Mouse (Mus musculus) forebrain, embryonic 15.5 days (tissue): Measurements from ENCODE around the gene Grk2. TPM values are rescaled to one million over a fixed set of nuclear protein-coding genes. Genes with fewer than 3 reads are reported as not detected.
A peak's percentile ranks its signal among the peaks of the same experiment; 100 is the strongest.

Experiments used
- ATAC-seq: fragments of 200-750 bp; cut with Nextera tagmentation; replicated peaks from 2 replicates; pipeline ENCODE4 v1.8.0; 2017; ENCODE audit warnings: mild to moderate bottlenecking, moderate TSS enrichment, moderate library complexity
- H3K27ac ChIP-seq: fragments of 300-500 bp; sonication (generic); replicated peaks from 2 replicates; pipeline ENCODE4 v1.5.1; 2015; ENCODE audit warnings: mild to moderate bottlenecking, inconsistent platforms
- H3K27me3 ChIP-seq: fragments of 300-500 bp; sonication (generic); 2 replicates; pipeline ENCODE4 v1.6.1; 2015; ENCODE audit warnings: inconsistent platforms
- H3K36me3 ChIP-seq: fragments of 300-500 bp; sonication (generic); 2 replicates; pipeline ENCODE4 v1.6.1; 2015; ENCODE audit warnings: mild to moderate bottlenecking, inconsistent platforms
- H3K4me1 ChIP-seq: fragments of 300-500 bp; sonication (generic); 2 replicates; pipeline ENCODE4 v1.6.1; 2015; ENCODE audit warnings: inconsistent platforms
- H3K4me2 ChIP-seq: fragments of 300-500 bp; sonication (generic); replicated peaks from 2 replicates; pipeline ENCODE4 v1.6.1; 2015; ENCODE audit warnings: mild to moderate bottlenecking, inconsistent platforms
- H3K4me3 ChIP-seq: fragments of 300-500 bp; sonication (generic); 2 replicates; pipeline ENCODE4 v1.5.1; 2015; ENCODE audit warnings: mild to moderate bottlenecking, inconsistent platforms
- H3K9ac ChIP-seq: fragments of 300-500 bp; sonication (generic); replicated peaks from 2 replicates; pipeline ENCODE4 v1.6.1; 2015; ENCODE audit warnings: mild to moderate bottlenecking, inconsistent platforms
- H3K9me3 ChIP-seq: fragments of 300-500 bp; sonication (generic); 2 replicates; pipeline ENCODE4 v1.6.1; 2016; ENCODE audit warnings: inconsistent platforms
- WGBS: fragments of 180-500 bp; shearing (Covaris S2); methylation state at CpG from one replicate; pipeline ENCODE4 v1.1.7; 2015; ENCODE audit warnings: mixed read lengths; 5-methylcytosine and 5-hydroxymethylcytosine counted together
- polyA plus RNA-seq: library from polyadenylated mRNA; unstranded; fragments of >200 nt; fragmentation: Nextera tagmentation; extraction: Ambion mirVana; gene quantifications from 2 replicates; pipeline ENCODE4 v1.2.1, GENCODE M21; 2015

The Grk2 gene
- polyA plus RNA-seq, 1 experiment from 2014 or later = 20.5 TPM

- Histone ChIP-seq H3K36me3 (peaks cover 67% of the 10 kb centered on the region), H3K27me3 (no peaks in the 10 kb centered on the region), H3K4me3 (no peak overlapping the region), H3K4me2 (no peak overlapping the region), H3K9me3 (no peaks in the 10 kb centered on the region), H3K9ac (no peak overlapping the region), H3K4me1 (no peaks in the 10 kb centered on the region), H3K27ac (no peak overlapping the region)
- WGBS = 88% methylated on average over 11 of the region's 11 CpGs
- no peak for ATAC-seq
Measured at GRCm38 (mm10) chr19:4291161-4291560, 14.9 kb downstream of the Grk2 start.

- Histone ChIP-seq H3K4me3 (no peak overlapping the region), H3K4me1 (no peaks in the 10 kb centered on the region), H3K27me3 (no peaks in the 10 kb centered on the region), H3K9ac (no peak overlapping the region), H3K9me3 (no peaks in the 10 kb centered on the region), H3K4me2 (no peak overlapping the region), H3K36me3 (peaks cover 71% of the 10 kb centered on the region), H3K27ac (no peak overlapping the region)
- no peak for ATAC-seq
- WGBS = 83% methylated on average over 15 of the region's 15 CpGs
Measured at GRCm38 (mm10) chr19:4290749-4291148, 15.3 kb downstream of the Grk2 start.

GRCm38 (mm10) chr19:4283653-4284052 lies 22.4 kb downstream of the Grk2 start:
- no peak for ATAC-seq
- Histone ChIP-seq H3K4me1 (peaks cover 16% of the 10 kb centered on the region; the same call in 1 of the 2 replicates), H3K9me3 (no peaks in the 10 kb centered on the region), H3K4me2 (peak overlapping the region; percentile 75), H3K27ac (no peak overlapping the region), H3K9ac (no peak overlapping the region), H3K36me3 (peaks cover 36% of the 10 kb centered on the region), H3K4me3 (peak overlapping the region; percentile 57), H3K27me3 (no peaks in the 10 kb centered on the region)
- 42% methylated on average over 7 of the region's 7 CpGs for WGBS

GRCm38 (mm10) chr19:4282898-4283553 lies 23.0 kb downstream of the Grk2 start, which contains the start of gene Ankrd13d:
TSS of gene Ankrd13d (minus strand) at chr19:4283137.
- H3K4me3 ChIP-seq = peak within 1 kb of the TSS; percentile 57
- peak; percentile 92 for ATAC-seq
- no peaks in the 10 kb centered on the region for H3K27me3 ChIP-seq
- peaks cover 16% of the 10 kb centered on the region; the same call in 1 of the 2 replicates for H3K4me1 ChIP-seq
- peaks cover 31% of the 10 kb centered on the region for H3K36me3 ChIP-seq
- peak within 1 kb of the TSS; percentile 75 for H3K4me2 ChIP-seq
- peak within 1 kb of the TSS; percentile 65 for H3K9ac ChIP-seq
- no peaks in the 10 kb centered on the region for H3K9me3 ChIP-seq
- peak within 1 kb of the TSS; percentile 51; the same call in 1 of the 2 replicates for H3K27ac ChIP-seq
- under 1% methylated on average over 50 of the region's 50 CpGs for WGBS

DNA sequence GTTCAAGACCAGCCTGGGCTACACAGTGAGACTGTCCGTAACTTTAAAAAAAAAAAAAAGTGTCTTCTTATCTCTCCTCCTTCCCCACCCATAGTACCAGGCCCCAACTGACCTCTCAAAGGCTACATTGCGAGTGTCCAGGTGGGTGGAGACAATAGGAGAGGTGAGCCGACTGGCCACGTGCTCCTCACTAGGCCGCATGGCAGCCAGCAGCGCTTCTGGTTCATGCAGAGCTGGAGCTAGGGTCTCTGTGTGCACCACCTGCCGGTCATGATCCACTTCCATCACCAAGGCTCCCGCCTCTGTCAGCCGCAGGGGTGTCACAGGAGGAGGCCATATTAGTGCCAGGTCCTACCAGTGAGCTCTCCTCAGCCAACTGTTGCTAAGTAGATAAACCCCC lies 25.6 kb downstream of the Grk2 start:
- H3K4me2 ChIP-seq = no peak overlapping the region
- WGBS = 96% methylated on average over 9 of the region's 9 CpGs
- ATAC-seq = no peak
- no peaks in the 10 kb centered on the region for H3K27me3 ChIP-seq
- peaks cover 16% of the 10 kb centered on the region; the same call in 1 of the 2 replicates for H3K4me1 ChIP-seq
- no peaks in the 10 kb centered on the region for H3K9me3 ChIP-seq
- H3K36me3 ChIP-seq = peaks cover 5% of the 10 kb centered on the region
- no peak overlapping the region for H3K4me3 ChIP-seq
- H3K9ac ChIP-seq = no peak overlapping the region
- no peak overlapping the region for H3K27ac ChIP-seq

DNA sequence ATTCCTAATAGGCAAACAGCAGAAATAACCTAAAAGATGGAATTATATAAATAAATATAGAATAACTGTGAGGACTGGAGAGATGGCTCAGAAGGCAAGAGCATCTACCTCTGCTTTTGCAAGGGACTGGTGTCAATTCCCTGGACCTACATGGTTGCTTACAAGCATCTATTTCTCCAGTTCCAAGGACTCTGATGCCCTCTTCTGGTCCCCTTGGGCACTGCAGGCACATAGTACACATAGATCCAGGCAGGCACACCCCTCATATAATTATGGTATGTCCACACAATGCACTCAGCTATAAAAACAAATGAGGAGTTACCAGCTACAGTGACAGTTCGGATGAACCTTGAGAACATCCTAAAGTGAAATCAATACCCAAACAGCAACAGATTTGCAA lies 26.5 kb downstream of the Grk2 start:
- no peak overlapping the region for H3K9ac ChIP-seq
- no peak overlapping the region for H3K4me2 ChIP-seq
- no peak for ATAC-seq

DNA sequence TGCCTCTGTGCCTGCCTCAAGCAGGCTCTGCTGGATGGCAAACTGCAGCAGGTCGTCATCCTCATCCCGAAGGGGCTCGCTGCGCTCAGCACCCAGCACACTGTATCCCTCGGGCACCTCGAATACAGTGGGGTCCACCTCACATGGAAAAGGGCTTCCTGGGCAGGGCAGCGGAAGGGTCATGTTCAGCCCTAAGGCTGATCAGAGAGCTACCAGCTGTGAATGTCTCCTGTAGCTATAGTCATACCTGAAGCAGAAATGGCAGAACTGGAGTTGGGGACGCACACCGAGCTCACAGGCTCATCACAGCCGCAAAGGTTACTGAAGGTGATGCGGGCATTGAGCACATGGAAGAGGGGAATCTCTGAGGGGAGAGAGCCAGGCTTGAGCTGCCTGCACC lies 35.0 kb downstream of the Grk2 start:
- no peak overlapping the region for H3K9ac ChIP-seq
- no peaks in the 10 kb centered on the region for H3K9me3 ChIP-seq
- H3K4me2 ChIP-seq = no peak overlapping the region
- no peak overlapping the region for H3K4me3 ChIP-seq
- no peaks in the 10 kb centered on the region for H3K36me3 ChIP-seq
- ATAC-seq = no peak
- no peak overlapping the region for H3K27ac ChIP-seq
- peaks cover 7% of the 10 kb centered on the region; the same call in 1 of the 2 replicates for H3K4me1 ChIP-seq
- WGBS = 94% methylated on average over 11 of the region's 11 CpGs
- H3K27me3 ChIP-seq = peaks cover 10% of the 10 kb centered on the region; the same call in 1 of the 2 replicates

More for the DNA sequence above, 26.5 kb downstream of the Grk2 start:
- Histone ChIP-seq H3K4me1 (peaks cover 16% of the 10 kb centered on the region; the same call in 1 of the 2 replicates), H3K9me3 (no peaks in the 10 kb centered on the region), H3K36me3 (peaks cover 4% of the 10 kb centered on the region; the same call in 1 of the 2 replicates), H3K27ac (no peak overlapping the region), H3K27me3 (no peaks in the 10 kb centered on the region), H3K4me3 (no peak overlapping the region)
- 92% methylated on average over 1 of the region's 1 CpGs for WGBS

GRCm38 (mm10) chr19:4270187-4270586 lies 35.8 kb downstream of the Grk2 start:
- 79% methylated on average over 6 of the region's 6 CpGs for WGBS
- no peak overlapping the region for H3K27ac ChIP-seq
- no peak overlapping the region for H3K9ac ChIP-seq
- H3K36me3 ChIP-seq = no peaks in the 10 kb centered on the region
- H3K9me3 ChIP-seq = no peaks in the 10 kb centered on the region
- no peak overlapping the region for H3K4me2 ChIP-seq
- no peak for ATAC-seq
- H3K4me3 ChIP-seq = no peak overlapping the region
- peaks cover 7% of the 10 kb centered on the region; the same call in 1 of the 2 replicates for H3K4me1 ChIP-seq
- H3K27me3 ChIP-seq = peaks cover 10% of the 10 kb centered on the region; the same call in 1 of the 2 replicates

DNA sequence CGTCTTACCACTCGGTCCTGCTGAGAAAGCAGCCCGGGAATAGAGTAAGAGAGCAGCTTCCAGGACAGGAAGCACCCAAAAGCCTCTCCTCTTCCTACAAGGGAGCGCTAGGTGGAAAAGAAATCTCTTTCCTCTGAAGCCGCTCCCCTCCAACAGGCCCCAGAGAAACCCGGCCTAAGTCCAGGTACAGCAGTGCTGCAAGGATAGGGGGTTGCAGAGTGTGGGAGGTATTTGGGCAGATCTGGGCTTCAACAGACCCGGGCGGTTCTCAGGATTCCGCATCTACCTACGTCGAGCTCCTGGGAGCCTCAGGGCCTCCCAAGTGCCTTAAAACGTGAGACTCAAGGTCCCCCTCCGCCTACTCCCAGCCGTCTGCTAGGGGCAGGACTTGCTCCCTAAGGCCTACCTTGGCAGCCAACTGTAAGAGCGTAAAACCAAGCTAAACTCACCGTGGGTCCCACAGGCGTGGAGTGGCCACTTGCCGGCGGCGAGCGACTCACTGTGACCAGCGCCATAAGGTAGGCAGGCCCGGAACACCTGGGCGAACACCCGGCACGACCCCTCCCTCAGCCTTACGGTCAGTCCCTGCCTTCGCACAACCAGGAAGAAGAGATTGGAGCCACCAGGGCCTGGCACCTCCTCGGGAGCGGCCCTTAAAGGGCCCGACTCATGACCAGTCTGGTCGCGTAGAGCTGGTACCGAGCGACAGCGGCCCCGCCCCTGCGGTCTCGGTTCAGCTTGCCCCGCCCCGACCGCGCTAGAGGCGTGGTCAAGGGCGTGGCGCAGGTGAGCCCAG lies 37.3 kb downstream of the Grk2 start, which contains the start of gene Ssh3:
TSS of gene Ssh3 (minus strand) at position 615 of the 796 bp plus-strand sequence.
- peak; percentile 58; the same call in 1 of the 2 replicates for ATAC-seq
- Histone ChIP-seq H3K4me2 (peak within 1 kb of the TSS; percentile 51), H3K9me3 (no peaks in the 10 kb centered on the region), H3K27ac (no peak within 1 kb of the TSS), H3K4me1 (peaks cover 7% of the 10 kb centered on the region; the same call in 1 of the 2 replicates), H3K27me3 (peaks cover 10% of the 10 kb centered on the region; the same call in 1 of the 2 replicates), H3K36me3 (no peaks in the 10 kb centered on the region), H3K9ac (peak within 1 kb of the TSS; percentile 33), H3K4me3 (peak within 1 kb of the TSS; percentile 34)
- WGBS = 7% methylated on average over 46 of the region's 46 CpGs

GRCm38 (mm10) chr19:4265956-4266355 lies 40.1 kb downstream of the Grk2 start:
- no peaks in the 10 kb centered on the region for H3K9me3 ChIP-seq
- no peak overlapping the region for H3K9ac ChIP-seq
- peaks cover 10% of the 10 kb centered on the region; the same call in 1 of the 2 replicates for H3K27me3 ChIP-seq
- H3K4me1 ChIP-seq = peaks cover 7% of the 10 kb centered on the region; the same call in 1 of the 2 replicates
- no peak overlapping the region for H3K27ac ChIP-seq
- no peak overlapping the region for H3K4me3 ChIP-seq
- no peaks in the 10 kb centered on the region for H3K36me3 ChIP-seq
- no peak for ATAC-seq
- WGBS = 67% methylated on average over 4 of the region's 4 CpGs
- H3K4me2 ChIP-seq = no peak overlapping the region

DNA sequence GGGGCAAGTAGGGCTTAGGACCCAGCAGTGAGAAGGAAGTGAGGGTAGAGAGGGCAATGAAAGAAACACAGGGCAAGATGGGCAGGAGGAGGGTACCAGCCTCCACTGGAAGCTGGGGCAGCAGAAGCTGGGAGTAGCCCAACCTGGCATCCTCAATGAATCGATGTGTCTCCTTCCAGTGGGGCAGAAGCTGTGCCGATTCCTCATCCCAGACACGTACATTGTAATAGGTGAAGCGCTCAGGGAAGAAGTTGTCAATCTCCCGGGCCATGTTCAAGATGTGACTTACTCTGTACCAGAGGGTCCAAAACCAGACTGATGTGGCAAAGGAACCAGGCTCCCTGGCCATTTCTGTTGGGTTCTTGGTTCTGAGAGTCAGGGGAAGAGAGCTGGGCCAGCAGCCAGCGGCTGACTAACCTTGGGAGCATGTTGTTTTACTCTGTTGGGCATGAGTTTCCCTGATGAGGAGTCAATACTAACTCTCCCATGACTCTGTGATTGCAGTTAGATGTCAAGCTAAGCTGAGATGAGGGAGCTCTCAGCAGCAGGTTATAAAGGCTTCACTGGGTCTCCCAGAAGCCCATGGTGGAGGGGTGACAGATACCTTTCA lies 41.7 kb downstream of the Grk2 start:
- H3K4me2 ChIP-seq = no peak overlapping the region
- no peak overlapping the region for H3K9ac ChIP-seq
- 93% methylated on average over 6 of the region's 6 CpGs for WGBS
- no peak overlapping the region for H3K27ac ChIP-seq
- H3K4me1 ChIP-seq = peaks cover 7% of the 10 kb centered on the region; the same call in 1 of the 2 replicates
- peaks cover 10% of the 10 kb centered on the region; the same call in 1 of the 2 replicates for H3K27me3 ChIP-seq
- H3K36me3 ChIP-seq = no peaks in the 10 kb centered on the region
- no peaks in the 10 kb centered on the region for H3K9me3 ChIP-seq
- no peak overlapping the region for H3K4me3 ChIP-seq
- no peak for ATAC-seq
